Mouse (Mus musculus): ENCODE results near the gene Tex19.2. TPM values are rescaled to one million over a fixed set of nuclear protein-coding genes. Genes with fewer than 3 reads are reported as not detected.

Gene Tex19.2
- not detected for total RNA-seq (2021)

- DNase-seq (ENCODE audit: extremely low spot score in 1 of 2, low spot score in 2 of 2): no peak
- intact Hi-C loops (cut with DNase I): no loop called here
Measured at GRCm38 (mm10) chr11:121118577-121118976, at the start of gene Tex19.2. Tex19.2 (minus strand) TSS chr11:121118677.

- intact Hi-C loops (cut with DNase I): no loop called here
- no peak for DNase-seq (ENCODE audit: extremely low spot score in 1 of 2, low spot score in 2 of 2)
Measured at GRCm38 (mm10) chr11:121163751-121164150, 45.3 kb upstream of the Tex19.2 start.

GRCm38 (mm10) chr11:121160636-121161346 is 42.3 kb upstream of the Tex19.2 start:
- DNase-seq (ENCODE audit: extremely low spot score in 1 of 2, low spot score in 2 of 2): no peak
- intact Hi-C loops (cut with DNase I): no loop called here

- intact Hi-C loops (cut with DNase I): no loop called here
- no peak for DNase-seq (ENCODE audit: extremely low spot score in 1 of 2, low spot score in 2 of 2)
Measured at GRCm38 (mm10) chr11:121159971-121160370, 41.5 kb upstream of the Tex19.2 start, which contains the start of gene Uts2r. Uts2r (plus strand) TSS chr11:121160271.

GRCm38 (mm10) chr11:121156411-121156891 is 38.0 kb upstream of the Tex19.2 start:
- intact Hi-C loops (cut with DNase I): no loop called here
- DNase-seq (ENCODE audit: extremely low spot score in 1 of 2, low spot score in 2 of 2): peak in 1 of 2 experiments; percentile 43

- no peak for DNase-seq (ENCODE audit: extremely low spot score in 1 of 2, low spot score in 2 of 2)
- intact Hi-C loops (cut with DNase I): no loop called here
Measured at GRCm38 (mm10) chr11:121154203-121154602, 35.7 kb upstream of the Tex19.2 start.

GRCm38 (mm10) chr11:121148193-121148592 is 29.7 kb upstream of the Tex19.2 start:
- DNase-seq (ENCODE audit: extremely low spot score in 1 of 2, low spot score in 2 of 2): no peak
- intact Hi-C loops (cut with DNase I): no loop called here

GRCm38 (mm10) chr11:121145865-121146264 is 27.4 kb upstream of the Tex19.2 start, which contains the start of gene Tex19.1:
Tex19.1 (plus strand) TSS chr11:121146143.
- no peak for DNase-seq (ENCODE audit: extremely low spot score in 1 of 2, low spot score in 2 of 2)
- intact Hi-C loops (cut with DNase I): no loop called here

- no peak for DNase-seq (ENCODE audit: extremely low spot score in 1 of 2, low spot score in 2 of 2)
- intact Hi-C loops (cut with DNase I): no loop called here
Measured at GRCm38 (mm10) chr11:121143325-121144015, 25.0 kb upstream of the Tex19.2 start.

- intact Hi-C loops (cut with DNase I): no loop called here
- DNase-seq (ENCODE audit: extremely low spot score in 1 of 2, low spot score in 2 of 2): no peak
Measured at GRCm38 (mm10) chr11:121138732-121139131, 20.3 kb upstream of the Tex19.2 start.

- DNase-seq (ENCODE audit: extremely low spot score in 1 of 2, low spot score in 2 of 2): no peak
- intact Hi-C loops (cut with DNase I): no loop called here
Measured at GRCm38 (mm10) chr11:121137682-121138081, 19.2 kb upstream of the Tex19.2 start.

- intact Hi-C loops (cut with DNase I): no loop called here
- DNase-seq (ENCODE audit: extremely low spot score in 1 of 2, low spot score in 2 of 2): no peak
Measured at GRCm38 (mm10) chr11:121134600-121134999, 16.1 kb upstream of the Tex19.2 start.

GRCm38 (mm10) chr11:121129616-121130015 is 11.1 kb upstream of the Tex19.2 start:
- intact Hi-C loops (cut with DNase I): no loop called here
- no peak for DNase-seq (ENCODE audit: extremely low spot score in 1 of 2, low spot score in 2 of 2)

- no peak for DNase-seq (ENCODE audit: extremely low spot score in 1 of 2, low spot score in 2 of 2)
- intact Hi-C loops (cut with DNase I): no loop called here
Measured at GRCm38 (mm10) chr11:121127441-121127840, 9.0 kb upstream of the Tex19.2 start.

- DNase-seq (ENCODE audit: extremely low spot score in 1 of 2, low spot score in 2 of 2): no peak
- intact Hi-C loops (cut with DNase I): no loop called here
Measured at GRCm38 (mm10) chr11:121126395-121126794, 7.9 kb upstream of the Tex19.2 start.

GRCm38 (mm10) chr11:121125522-121126172 is 7.2 kb upstream of the Tex19.2 start:
- intact Hi-C loops (cut with DNase I): no loop called here
- DNase-seq (ENCODE audit: extremely low spot score in 1 of 2, low spot score in 2 of 2): no peak

- intact Hi-C loops (cut with DNase I): no loop called here
- peak in 1 of 2 experiments; percentile 7 for DNase-seq (ENCODE audit: extremely low spot score in 1 of 2, low spot score in 2 of 2)
Measured at GRCm38 (mm10) chr11:121123438-121123837, 5.0 kb upstream of the Tex19.2 start.

GRCm38 (mm10) chr11:121122024-121122670 is 3.7 kb upstream of the Tex19.2 start:
- no peak for DNase-seq (ENCODE audit: extremely low spot score in 1 of 2, low spot score in 2 of 2)
- intact Hi-C loops (cut with DNase I): no loop called here

- intact Hi-C loops (cut with DNase I): no loop called here
- DNase-seq (ENCODE audit: extremely low spot score in 1 of 2, low spot score in 2 of 2): no peak
Measured at GRCm38 (mm10) chr11:121121151-121121550, 2.7 kb upstream of the Tex19.2 start.
